Mouse (Mus musculus) cortical plate, adult 2 months (tissue): ENCODE measurements around the gene Cdh15. TPM values are rescaled to one million over a fixed set of nuclear protein-coding genes. Genes with fewer than 3 reads are reported as not detected.

ENCODE experiments used
- H3K27ac ChIP-seq: fragments of 200-500 bp; 2 replicates; pipeline ENCODE4 v1.5.1; 2012; ENCODE audit warnings: low read length, control low read depth, inconsistent platforms; ENCODE audit not compliant: insufficient read depth
- H3K4me1 ChIP-seq: fragments of 200-500 bp; 2 replicates; pipeline ENCODE4 v1.6.1; 2011; ENCODE audit warnings: low read length; ENCODE audit not compliant: control insufficient read depth, insufficient read depth
- H3K4me3 ChIP-seq: fragments of 200-500 bp; 2 replicates; pipeline ENCODE4 v1.5.1; 2011; ENCODE audit warnings: mild to moderate bottlenecking, low read length, control low read depth; ENCODE audit not compliant: insufficient read depth
- CTCF ChIP-seq: fragments of 200-500 bp; IDR thresholded peaks from 2 replicates; pipeline ENCODE4 v1.5.1; 2011; ENCODE audit warnings: mild to moderate bottlenecking, control low read depth, low read length; ENCODE audit not compliant: insufficient read depth; ENCODE audit errors: extremely low read depth
- POLR2A ChIP-seq: fragments of 200-500 bp; IDR thresholded peaks from 2 replicates; pipeline ENCODE4 v1.6.1; 2011; ENCODE audit warnings: mild to moderate bottlenecking, low read length, control low read depth; ENCODE audit not compliant: insufficient read depth; ENCODE audit errors: extremely low read depth
- polyA plus RNA-seq: library from polyadenylated mRNA; depleted of rRNA; stranded (reverse); fragments of >200 nt; gene quantifications from 2 replicates; pipeline ENCODE4 v1.2.3, GENCODE M21; 2012

The Cdh15 gene
- polyA plus RNA-seq, 1 experiment, result 1.1 TPM

DNA sequence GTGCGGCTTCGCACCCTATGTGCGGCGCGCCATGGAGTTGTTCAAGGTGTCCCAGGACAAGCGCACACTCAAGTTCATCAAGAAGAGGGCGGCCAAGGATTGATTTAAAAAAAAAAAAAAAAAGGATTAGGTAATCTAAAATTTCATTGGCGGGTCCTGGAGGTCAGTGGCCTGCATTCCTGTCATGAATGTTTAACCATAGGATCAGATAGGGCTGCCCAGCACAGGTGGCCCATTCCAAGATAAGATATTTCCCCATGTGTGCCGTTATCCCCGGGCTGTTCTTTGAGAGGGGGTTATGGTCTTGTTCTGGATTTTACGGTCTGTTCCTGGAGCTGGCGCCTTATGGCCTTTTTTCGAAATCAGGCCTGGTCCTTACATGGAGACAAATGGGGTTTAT is 11.1 kb upstream of the Cdh15 start:
- TF ChIP-seq CTCF, result no peak
- no peak for TF ChIP-seq POLR2A
- Histone ChIP-seq H3K4me1 (no peaks in the 10 kb centered on the region), H3K4me3 (no peak overlapping the region), H3K27ac (no peak overlapping the region)

- TF ChIP-seq CTCF, result no peak
- TF ChIP-seq POLR2A, result no peak
- no peak overlapping the region for H3K4me3 ChIP-seq
- no peak overlapping the region for H3K27ac ChIP-seq
- no peaks in the 10 kb centered on the region for H3K4me1 ChIP-seq
These were observed 3.6 kb upstream of the Cdh15 start for GRCm38 (mm10) chr8:122844161-122844560.

DNA sequence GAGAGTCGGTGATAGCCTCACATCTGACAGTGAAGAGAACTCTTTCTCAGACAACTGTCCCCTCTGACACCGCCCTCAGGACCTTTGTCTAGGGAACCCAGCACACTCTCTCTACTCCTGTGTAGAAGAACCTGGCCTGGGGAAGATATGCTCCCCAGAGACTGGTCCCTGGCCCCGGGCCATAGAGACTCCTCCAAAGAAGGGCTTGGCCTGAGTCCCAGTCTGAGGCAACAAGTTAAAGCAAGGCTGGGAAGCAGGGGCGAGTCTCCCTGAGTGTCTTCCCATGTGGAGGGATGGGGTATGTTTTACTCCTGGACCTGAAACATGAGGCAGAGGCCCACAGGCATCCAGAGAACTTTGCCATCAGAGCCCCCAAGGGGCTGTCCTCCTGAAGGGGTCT is 2.1 kb upstream of the Cdh15 start:
- Histone ChIP-seq H3K4me1 (no peaks in the 10 kb centered on the region), H3K4me3 (no peak overlapping the region), H3K27ac (no peak overlapping the region)
- TF ChIP-seq POLR2A (no peak), CTCF (no peak)

GRCm38 (mm10) chr8:122849152-122849910 is 1.6 kb downstream of the Cdh15 start:
- Histone ChIP-seq H3K4me1 (no peaks in the 10 kb centered on the region), H3K4me3 (no peak overlapping the region), H3K27ac (no peak overlapping the region)
- TF ChIP-seq POLR2A, result no peak
- TF ChIP-seq CTCF, result no peak

DNA sequence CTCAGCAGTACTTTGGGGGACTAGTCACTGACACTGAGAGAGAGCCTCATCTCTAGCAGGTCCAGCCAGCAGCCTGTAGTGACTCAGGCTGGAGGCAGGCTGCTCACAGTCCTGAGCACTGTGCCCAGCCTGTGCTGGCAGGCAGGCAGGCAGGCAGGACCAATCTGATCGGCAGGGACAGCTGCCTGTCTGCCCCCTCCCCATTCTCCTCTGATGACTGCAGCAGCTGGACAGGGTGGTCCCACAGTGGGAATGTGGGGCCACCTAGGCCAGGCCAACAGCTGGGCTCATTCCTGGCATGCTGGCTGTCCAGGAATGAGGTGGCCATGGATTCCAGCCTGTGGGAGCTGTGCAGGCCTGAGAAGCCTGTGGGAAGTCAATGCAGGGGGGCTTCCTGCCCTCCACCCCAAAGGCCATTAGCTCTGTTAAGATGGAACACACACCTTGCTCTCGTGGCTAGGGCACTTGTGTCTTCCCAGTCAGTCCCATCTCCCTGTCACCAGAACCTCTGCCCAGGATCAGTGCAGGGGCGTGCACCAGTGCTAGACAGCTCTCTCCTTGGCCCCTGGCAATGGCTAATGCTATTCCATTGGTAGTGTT is 3.0 kb downstream of the Cdh15 start:
- TF ChIP-seq POLR2A, result no peak
- TF ChIP-seq CTCF, result no peak
- Histone ChIP-seq H3K4me3 (no peak overlapping the region), H3K4me1 (no peaks in the 10 kb centered on the region), H3K27ac (no peak overlapping the region)

- TF ChIP-seq CTCF, result no peak
- TF ChIP-seq POLR2A, result no peak
- H3K27ac ChIP-seq, result no peak overlapping the region
These were observed 4.2 kb downstream of the Cdh15 start for GRCm38 (mm10) chr8:122851692-122852545.

DNA sequence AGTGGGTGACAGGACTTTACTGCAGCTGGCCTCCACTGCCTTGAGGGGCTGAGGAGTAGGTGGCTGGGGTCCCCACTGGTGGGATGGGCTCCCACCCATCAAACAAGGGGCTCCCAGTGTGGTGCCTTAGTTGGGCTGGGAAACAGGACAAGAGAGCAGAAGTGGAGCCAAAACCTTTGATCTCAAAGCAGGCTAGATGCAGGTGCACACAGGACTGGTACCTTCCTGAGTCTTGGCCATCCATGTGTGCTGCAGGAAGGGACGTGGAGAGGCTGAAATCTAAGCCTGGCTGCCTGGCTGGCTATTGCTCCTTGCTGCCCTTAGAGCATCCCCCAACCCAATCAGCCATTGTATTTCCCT is 4.8 kb downstream of the Cdh15 start:
- H3K4me3 ChIP-seq, result no peak overlapping the region
- H3K27ac ChIP-seq, result no peak overlapping the region
- H3K4me1 ChIP-seq, result no peaks in the 10 kb centered on the region
- TF ChIP-seq CTCF (no peak), POLR2A (no peak)

More at GRCm38 (mm10) chr8:122851692-122852545, 4.2 kb downstream of the Cdh15 start:
- Histone ChIP-seq H3K4me3 (no peak overlapping the region), H3K4me1 (no peaks in the 10 kb centered on the region)

DNA sequence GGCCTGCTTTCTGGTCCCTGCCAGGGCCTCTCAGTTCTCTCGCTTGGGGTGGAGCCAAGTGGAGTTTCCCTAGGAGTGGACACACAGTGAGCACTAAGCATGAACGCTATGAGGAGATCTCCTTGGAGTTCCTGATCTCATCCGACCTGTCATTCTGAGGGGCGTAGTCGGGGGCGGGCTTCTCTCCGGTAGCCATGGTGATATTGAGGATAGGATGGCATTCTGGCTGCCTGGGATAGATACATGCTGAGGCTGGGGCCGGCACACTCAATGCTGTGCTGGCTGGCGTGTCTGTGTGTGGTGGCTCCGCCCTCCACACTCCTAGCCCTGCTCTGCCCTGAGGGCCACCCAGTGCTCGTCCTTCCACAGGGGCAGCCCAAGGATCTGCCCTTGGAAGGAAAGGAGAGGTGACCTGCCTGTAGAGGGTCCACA is 5.6 kb downstream of the Cdh15 start:
- no peak overlapping the region for H3K4me3 ChIP-seq
- TF ChIP-seq CTCF (no peak), POLR2A (no peak)
- no peaks in the 10 kb centered on the region for H3K4me1 ChIP-seq
- H3K27ac ChIP-seq, result no peak overlapping the region

GRCm38 (mm10) chr8:122854388-122854787 is 6.6 kb downstream of the Cdh15 start:
- H3K4me3 ChIP-seq, result no peak overlapping the region
- no peaks in the 10 kb centered on the region for H3K4me1 ChIP-seq
- TF ChIP-seq CTCF, result no peak
- no peak for TF ChIP-seq POLR2A
- no peak overlapping the region for H3K27ac ChIP-seq
